Mouse (Mus musculus): ENCODE measurements around the gene Osbpl7. TPM values are rescaled to one million over a fixed set of nuclear protein-coding genes. Genes with fewer than 3 reads are reported as not detected.

Gene Osbpl7
- polyA plus RNA-seq, 2 experiments: 1.2 to 2.5 TPM

GRCm38 (mm10) chr11:97021121-97021765, 29.2 kb upstream of the Osbpl7 start:
- WGBS (ENCODE audit: insufficient replicate concordance): 3% methylated on average over 27 of the region's 27 CpGs
- no peak for ATAC-seq (ENCODE audit: insufficient read depth)
- no peaks in the 10 kb centered on the region; a peak in 1 of 4 replicates for H3K4me1 ChIP-seq (replicated peaks; ENCODE audit: control insufficient read depth in 2 of 2, insufficient read depth in 2 of 2, low read length in 1 of 2)
- no peaks in the 10 kb centered on the region for H3K9me3 ChIP-seq (ENCODE audit: control insufficient read depth, low read length)
- TF ChIP-seq EP300 (IDR thresholded peaks at IDR 0.05; ENCODE audit: low read depth) (no peak), CTCF (IDR thresholded peaks at IDR 0.05; ENCODE audit: low read depth) (no peak)
- DNase-seq (ENCODE audit: low read depth in 3 of 3, low spot score in 3 of 3): no peak
- no peak overlapping the region for H3K27ac ChIP-seq
- peak overlapping the region in 1 of 2 experiments; percentile 56; a peak in 2 of 4 replicates for H3K4me3 ChIP-seq (ENCODE audit: insufficient read depth in 1 of 2, low read depth in 2 of 2, low read length in 2 of 2)
- H3K36me3 ChIP-seq (replicated peaks; ENCODE audit: control insufficient read depth, insufficient read depth, low read depth): no peaks in the 10 kb centered on the region
- peak overlapping the region; percentile 82 for H3K4me2 ChIP-seq (ENCODE audit: low read depth)
- H3K9ac ChIP-seq (replicated peaks): no peak overlapping the region
- peaks cover 85% of the 10 kb centered on the region for H3K27me3 ChIP-seq (ENCODE audit: control insufficient read depth, insufficient read depth, low read length)

DNA sequence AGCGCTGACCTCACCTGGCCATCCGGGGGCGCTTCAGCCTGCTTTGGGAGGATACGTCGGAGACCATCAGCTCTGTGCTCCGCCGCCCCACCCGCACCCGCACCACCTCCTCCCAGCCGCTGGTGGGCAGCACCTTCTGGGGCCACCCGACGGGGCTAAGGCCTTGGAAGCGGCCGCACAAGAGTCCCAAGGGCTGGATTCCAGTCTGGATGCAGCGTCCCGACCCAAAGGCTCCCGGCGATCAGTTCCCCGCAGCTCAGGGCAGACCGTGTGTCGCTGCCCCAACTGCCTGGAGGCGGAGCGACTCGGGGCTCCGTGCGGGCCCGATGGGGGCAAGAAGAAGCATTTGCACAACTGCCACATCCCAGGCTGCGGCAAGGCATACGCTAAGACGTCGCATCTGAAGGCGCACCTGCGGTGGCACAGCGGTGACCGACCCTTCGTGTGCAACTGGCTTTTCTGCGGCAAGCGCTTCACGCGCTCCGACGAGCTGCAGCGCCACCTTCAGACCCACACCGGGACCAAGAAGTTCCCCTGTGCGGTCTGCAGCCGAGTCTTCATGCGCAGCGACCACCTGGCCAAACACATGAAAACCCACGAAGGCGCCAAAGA, 28.4 kb upstream of the Osbpl7 start:
- TF ChIP-seq EP300 (IDR thresholded peaks at IDR 0.05; ENCODE audit: low read depth) (no peak), CTCF (IDR thresholded peaks at IDR 0.05; ENCODE audit: low read depth) (peak; percentile 74)
- Histone ChIP-seq H3K4me1 (replicated peaks; ENCODE audit: control insufficient read depth in 2 of 2, insufficient read depth in 2 of 2, low read length in 1 of 2) (no peaks in the 10 kb centered on the region; a peak in 1 of 4 replicates), H3K4me3 (ENCODE audit: insufficient read depth in 1 of 2, low read depth in 2 of 2, low read length in 2 of 2) (peak overlapping the region; percentile 37 to 56), H3K9me3 (ENCODE audit: control insufficient read depth, low read length) (no peaks in the 10 kb centered on the region), H3K27ac (no peak overlapping the region), H3K36me3 (replicated peaks; ENCODE audit: control insufficient read depth, insufficient read depth, low read depth) (no peaks in the 10 kb centered on the region), H3K4me2 (ENCODE audit: low read depth) (peak overlapping the region; percentile 82), H3K27me3 (ENCODE audit: control insufficient read depth, insufficient read depth, low read length) (peaks cover 77% of the 10 kb centered on the region), H3K9ac (replicated peaks) (peak overlapping the region; percentile 34; the same call in 1 of the 2 replicates)
- DNase-seq (ENCODE audit: low read depth in 3 of 3, low spot score in 3 of 3): peak in 1 of 3 experiments; percentile 22
- peak; percentile 50; the same call in 1 of the 2 replicates for ATAC-seq (ENCODE audit: insufficient read depth)
- WGBS (ENCODE audit: insufficient replicate concordance): under 1% methylated on average over 50 of the region's 50 CpGs

DNA sequence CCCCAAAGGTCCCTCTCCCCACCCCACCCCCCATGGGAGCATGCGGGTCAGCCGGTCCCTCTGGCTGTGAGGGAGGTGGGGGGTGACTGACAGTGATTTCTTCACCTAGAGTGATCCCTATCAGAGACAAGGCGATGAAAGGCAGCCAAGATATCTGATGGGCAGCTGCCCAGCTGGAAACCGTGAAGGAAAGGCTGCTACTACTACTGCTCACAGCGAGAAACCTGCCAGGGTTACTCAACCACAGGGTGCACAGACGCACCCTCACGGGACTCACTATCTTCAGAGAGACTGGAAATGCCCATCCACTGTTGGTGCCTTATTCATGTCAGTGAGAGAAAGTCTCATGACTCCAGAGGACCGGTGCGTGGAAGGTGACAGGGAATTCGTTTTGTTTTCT, 25.5 kb upstream of the Osbpl7 start:
- DNase-seq (ENCODE audit: low read depth in 3 of 3, low spot score in 3 of 3) (no peak), ATAC-seq (ENCODE audit: insufficient read depth) (no peak)
- Histone ChIP-seq H3K27ac (no peak overlapping the region), H3K4me3 (ENCODE audit: insufficient read depth in 1 of 2, low read depth in 2 of 2, low read length in 2 of 2) (no peak overlapping the region), H3K4me2 (ENCODE audit: low read depth) (no peak overlapping the region), H3K36me3 (replicated peaks; ENCODE audit: control insufficient read depth, insufficient read depth, low read depth) (no peaks in the 10 kb centered on the region), H3K9ac (replicated peaks) (no peak overlapping the region), H3K9me3 (ENCODE audit: control insufficient read depth, low read length) (no peaks in the 10 kb centered on the region), H3K4me1 (replicated peaks; ENCODE audit: control insufficient read depth in 2 of 2, insufficient read depth in 2 of 2, low read length in 1 of 2) (no peaks in the 10 kb centered on the region; a peak in 1 of 4 replicates), H3K27me3 (ENCODE audit: control insufficient read depth, insufficient read depth, low read length) (peaks cover 49% of the 10 kb centered on the region)
- TF ChIP-seq CTCF (IDR thresholded peaks at IDR 0.05; ENCODE audit: low read depth) (no peak), EP300 (IDR thresholded peaks at IDR 0.05; ENCODE audit: low read depth) (no peak)
- WGBS (ENCODE audit: insufficient replicate concordance): 54% methylated on average over 10 of the region's 10 CpGs

DNA sequence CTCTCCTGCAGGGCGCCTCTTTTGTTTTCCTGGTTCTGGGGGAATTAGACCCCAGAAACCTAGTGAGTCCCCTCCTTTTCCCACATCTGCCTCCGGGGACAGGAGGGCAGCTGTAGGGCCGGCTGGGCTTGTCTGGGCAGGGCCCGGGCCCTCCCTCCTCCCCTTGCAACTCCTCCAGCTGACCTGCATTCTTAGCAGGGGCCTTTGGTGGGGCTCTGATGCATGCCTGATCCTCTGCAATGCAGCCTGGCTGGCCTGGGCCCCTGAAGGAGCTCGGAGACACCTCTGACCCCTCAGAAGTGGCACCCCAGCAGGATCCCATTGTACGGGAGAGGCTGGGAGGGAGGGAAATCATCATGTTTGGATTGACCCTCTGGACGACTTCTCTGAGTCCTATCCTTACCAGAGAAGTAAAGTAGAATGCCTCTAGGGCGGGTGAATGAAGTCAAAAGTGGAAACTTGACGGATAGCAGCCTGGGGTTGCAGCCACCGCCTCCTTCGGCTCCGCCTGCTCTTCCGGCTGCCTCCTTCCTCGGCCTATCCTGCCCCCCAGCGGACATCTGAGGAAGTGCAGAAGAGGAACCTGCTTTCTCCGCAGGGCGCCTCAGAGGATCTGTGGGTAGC, 24.6 kb upstream of the Osbpl7 start:
- TF ChIP-seq CTCF (IDR thresholded peaks at IDR 0.05; ENCODE audit: low read depth) (peak; percentile 98), EP300 (IDR thresholded peaks at IDR 0.05; ENCODE audit: low read depth) (no peak)
- Histone ChIP-seq H3K4me3 (ENCODE audit: insufficient read depth in 1 of 2, low read depth in 2 of 2, low read length in 2 of 2) (peak overlapping the region in 1 of 2 experiments; percentile 31; a peak in 2 of 4 replicates), H3K9ac (replicated peaks) (peak overlapping the region; percentile 55), H3K4me2 (ENCODE audit: low read depth) (peak overlapping the region; percentile 62), H3K9me3 (ENCODE audit: control insufficient read depth, low read length) (no peaks in the 10 kb centered on the region), H3K4me1 (replicated peaks; ENCODE audit: control insufficient read depth in 2 of 2, insufficient read depth in 2 of 2, low read length in 1 of 2) (peaks cover 0 to 3% of the 10 kb centered on the region in 2 experiments; a peak in 2 of 4 replicates), H3K27ac (no peak overlapping the region), H3K36me3 (replicated peaks; ENCODE audit: control insufficient read depth, insufficient read depth, low read depth) (no peaks in the 10 kb centered on the region), H3K27me3 (ENCODE audit: control insufficient read depth, insufficient read depth, low read length) (peaks cover 41% of the 10 kb centered on the region)
- DNase-seq (ENCODE audit: low read depth in 3 of 3, low spot score in 3 of 3) (peak; percentile 66 to 71 (median 68)), ATAC-seq (ENCODE audit: insufficient read depth) (peak; percentile 40)
- 6% methylated on average over 17 of the region's 17 CpGs for WGBS (ENCODE audit: insufficient replicate concordance)
